Mouse (Mus musculus) bone marrow macrophage, adult 2 months (primary cell): ENCODE data around the gene Vmn2r114. TPM values are rescaled to one million over a fixed set of nuclear protein-coding genes. Genes with fewer than 3 reads are reported as not detected.
"Not testable (repeated sequence)": the region's sequence is repeated elsewhere in the genome, so short reads cannot be mapped to it uniquely, and the experiment has no call there.

Source experiments
- H3K27ac ChIP-seq: 2 replicates; pipeline ENCODE4 v1.5.1; 2012; ENCODE audit warnings: low read depth, low read length; ENCODE audit not compliant: insufficient read depth
- H3K4me1 ChIP-seq: 2 replicates; pipeline ENCODE4 v1.6.1; 2012; ENCODE audit warnings: low read length; ENCODE audit not compliant: control insufficient read depth, insufficient read depth
- H3K4me3 ChIP-seq: 2 replicates; pipeline ENCODE4 v1.5.1; 2012; ENCODE audit warnings: mild to moderate bottlenecking, low read length, moderate library complexity; ENCODE audit not compliant: insufficient read depth
- CTCF ChIP-seq: IDR thresholded peaks from 2 replicates; pipeline ENCODE4 v1.5.1; 2012; ENCODE audit warnings: low read depth, mild to moderate bottlenecking, low read length, moderate library complexity
- POLR2A ChIP-seq: IDR thresholded peaks from 2 replicates; pipeline ENCODE4 v1.6.1; 2012; ENCODE audit warnings: mild to moderate bottlenecking, low read depth, low read length, borderline replicate concordance
- polyA plus RNA-seq: library from polyadenylated mRNA; stranded (reverse); fragments of >200 nt; gene quantifications from 2 replicates; pipeline ENCODE4 v1.2.4, GENCODE M21; 2012; ENCODE audit not compliant: missing spikeins, insufficient read depth, insufficient read length

Gene Vmn2r114
- 0.13 TPM in 1 of 2 replicates, not detected in the other for polyA plus RNA-seq

GRCm38 (mm10) chr17:23312437-23312836 lies at the start of gene Vmn2r114:
Vmn2r114 (minus strand) TSS chr17:23312537.
- H3K4me3 ChIP-seq, H3K4me1 ChIP-seq, H3K27ac ChIP-seq: not testable (repeated sequence)

GRCm38 (mm10) chr17:23351644-23352043 lies 39.3 kb upstream of the Vmn2r114 start:
- Histone ChIP-seq H3K4me3 (no peak overlapping the region), H3K27ac (no peak overlapping the region), H3K4me1 (no peaks in the 10 kb centered on the region)
- no peak for TF ChIP-seq POLR2A
- no peak for TF ChIP-seq CTCF

- not testable (repeated sequence) for H3K4me1 ChIP-seq, H3K27ac ChIP-seq, H3K4me3 ChIP-seq
Measured at GRCm38 (mm10) chr17:23343441-23343840, 31.1 kb upstream of the Vmn2r114 start, which contains the start of gene Vmn2r115. Vmn2r115 (plus strand) TSS chr17:23343741.

GRCm38 (mm10) chr17:23330657-23331056 lies 18.3 kb upstream of the Vmn2r114 start:
- TF ChIP-seq CTCF, result no peak
- Histone ChIP-seq H3K27ac (no peak overlapping the region), H3K4me1 (no peaks in the 10 kb centered on the region), H3K4me3 (no peak overlapping the region)

Other genes starting within 250 kb of the Vmn2r114 start
- 7.9 and 9.7 TPM in 2 replicates for gene Zfp40, start 119.3 kb downstream of the Vmn2r114 start, polyA plus RNA-seq
- gene Vmn2r115, start 31.2 kb upstream of the Vmn2r114 start, polyA plus RNA-seq, result 0.15 TPM in 1 of 2 replicates, not detected in the other
- gene Vmn2r116, start 72.1 kb upstream of the Vmn2r114 start, polyA plus RNA-seq, result not detected in 2 replicates
- not detected in 2 replicates for gene Vmn2r117, start 167.2 kb upstream of the Vmn2r114 start, polyA plus RNA-seq